Mouse (Mus musculus) T-cell, adult 2 months (primary cell): Measurements from ENCODE around the gene Phf3.

Experiments
- DNase-seq: peaks from one replicate; pipeline ENCODE4 v3.0.0; 2022; ENCODE audit warnings: low spot score

Gene Phf3

DNA sequence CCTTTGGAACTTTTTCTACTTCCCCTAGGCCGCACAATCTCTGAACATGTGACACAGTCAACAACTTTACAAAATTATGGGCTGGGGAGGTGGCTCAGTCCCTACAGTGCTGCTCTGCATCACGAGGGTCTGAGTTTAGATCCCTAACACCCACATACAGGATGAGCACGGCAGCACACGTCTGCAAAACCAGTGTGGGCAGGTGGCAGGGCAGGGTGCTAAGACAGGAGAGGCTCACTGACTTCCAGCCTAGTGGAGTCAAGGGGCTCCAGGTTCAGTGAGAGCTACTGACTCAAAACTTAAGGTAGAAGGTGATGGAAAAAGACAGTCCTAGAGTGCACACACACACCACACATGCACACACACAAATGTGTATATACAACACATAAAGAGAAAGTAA is 40.9 kb downstream of the Phf3 start:
- no peak for DNase-seq

DNA sequence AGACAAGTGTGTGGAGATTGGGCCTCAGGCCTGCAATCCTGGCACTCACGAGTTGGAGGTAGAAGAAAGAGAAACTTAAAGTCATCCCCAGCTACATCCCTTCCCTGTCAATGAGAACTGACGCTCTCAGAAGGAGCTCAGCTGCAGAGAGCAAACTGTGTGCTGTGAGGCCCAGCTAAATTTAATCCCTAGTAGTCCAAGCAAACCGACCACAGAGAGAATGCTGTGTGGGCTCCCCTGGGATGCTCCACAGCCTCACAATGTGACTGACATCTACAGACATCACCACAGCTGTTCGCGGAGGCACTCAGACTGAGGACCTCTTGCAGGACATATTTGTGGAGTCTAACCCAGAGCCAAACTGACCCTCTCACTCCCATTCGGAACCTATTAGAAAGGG is 54.3 kb downstream of the Phf3 start:
- DNase-seq, result no peak

DNA sequence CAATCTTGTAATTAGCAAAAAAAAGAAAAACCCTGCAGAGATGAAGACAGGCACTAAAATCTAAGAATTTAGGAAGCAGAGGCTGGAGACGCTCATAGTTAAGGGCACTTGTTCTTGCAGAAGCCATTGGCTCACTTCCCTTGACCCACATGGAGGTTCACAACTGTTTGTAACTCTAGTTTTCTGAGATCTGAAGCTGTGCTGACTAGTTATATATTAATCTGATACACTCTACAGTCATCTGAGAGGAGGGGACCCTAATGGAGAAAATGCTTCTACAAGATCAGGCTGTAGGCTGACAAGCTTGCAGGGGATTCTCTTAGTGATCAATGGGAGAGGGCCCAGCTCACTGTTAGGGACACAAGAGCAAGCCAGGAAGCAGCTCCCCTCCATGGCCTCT is 58.1 kb downstream of the Phf3 start:
- DNase-seq, result no peak

DNA sequence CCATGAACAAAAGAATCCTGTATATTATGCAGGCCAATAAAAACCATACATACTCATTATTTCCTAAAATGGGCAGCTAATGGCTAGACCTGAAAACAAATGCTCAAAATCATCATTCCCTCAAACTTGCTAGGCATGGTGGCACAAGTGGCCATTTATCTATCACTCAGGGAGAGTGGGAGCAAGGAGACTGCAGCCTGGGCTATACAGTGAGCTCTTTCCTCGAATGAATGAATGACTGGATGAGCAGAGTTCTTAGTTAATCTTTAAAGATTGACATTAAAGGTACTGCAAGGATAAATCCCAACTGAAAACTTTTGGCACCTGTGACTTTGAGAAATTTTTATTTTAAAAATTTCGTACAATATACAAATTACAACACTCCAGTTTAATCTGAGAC is 58.7 kb downstream of the Phf3 start:
- DNase-seq, result no peak

DNA sequence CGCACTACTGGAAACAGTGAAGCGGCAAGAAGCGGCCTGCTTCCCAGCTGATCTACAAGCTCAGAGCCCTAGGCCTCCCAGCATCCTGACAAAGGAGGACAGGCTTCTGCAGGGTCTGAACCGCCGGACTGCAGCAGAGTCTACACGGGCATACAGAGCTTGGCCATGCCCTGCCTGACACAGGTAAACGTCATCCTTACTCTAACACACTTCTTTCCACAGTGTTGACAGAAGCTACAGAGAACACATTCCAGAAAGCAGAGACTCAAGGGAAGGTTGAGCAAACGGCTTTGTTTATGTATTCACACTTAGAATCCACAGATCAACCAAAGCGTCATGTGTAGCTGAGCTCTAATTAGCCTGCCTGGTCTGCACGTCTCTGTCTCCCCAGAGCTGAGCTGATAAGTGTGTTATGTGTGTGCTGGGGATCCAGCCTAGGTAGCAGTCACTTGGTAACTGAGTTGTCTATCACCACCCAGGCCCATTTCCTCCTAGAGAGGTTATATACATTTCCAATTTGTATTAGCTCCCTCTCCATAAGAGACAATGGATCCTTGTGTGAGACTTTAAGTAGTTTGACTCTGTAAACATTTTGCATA is 65.5 kb downstream of the Phf3 start:
- DNase-seq, result no peak

DNA sequence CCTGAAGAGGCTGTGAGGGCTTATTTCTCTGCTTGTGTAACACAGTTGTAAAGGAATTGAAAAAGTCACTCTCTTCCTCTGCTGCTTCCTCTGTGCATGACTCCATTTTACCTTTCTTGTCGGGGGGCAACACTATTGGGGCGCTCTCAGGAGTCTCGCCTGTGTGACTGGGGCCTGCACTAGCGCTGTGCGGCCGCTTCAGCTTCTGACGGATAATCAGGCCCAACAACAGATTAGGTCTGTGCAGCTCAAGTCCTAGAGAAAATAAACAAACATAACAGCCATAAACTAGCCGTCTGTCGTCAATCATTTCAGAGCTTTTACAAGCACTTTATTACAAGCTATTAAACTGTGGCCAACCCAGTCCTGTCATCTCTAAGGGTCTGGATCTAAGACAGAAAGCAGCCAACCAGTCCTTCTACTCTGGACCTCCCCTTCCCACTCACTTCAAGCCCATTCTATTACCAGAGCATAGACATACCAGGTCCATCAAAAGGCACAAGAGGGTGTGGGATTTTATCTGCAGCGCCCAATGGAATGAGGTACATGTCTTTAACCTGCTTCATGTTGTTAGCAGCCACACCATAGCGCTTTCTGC is 67.9 kb downstream of the Phf3 start:
- no peak for DNase-seq

DNA sequence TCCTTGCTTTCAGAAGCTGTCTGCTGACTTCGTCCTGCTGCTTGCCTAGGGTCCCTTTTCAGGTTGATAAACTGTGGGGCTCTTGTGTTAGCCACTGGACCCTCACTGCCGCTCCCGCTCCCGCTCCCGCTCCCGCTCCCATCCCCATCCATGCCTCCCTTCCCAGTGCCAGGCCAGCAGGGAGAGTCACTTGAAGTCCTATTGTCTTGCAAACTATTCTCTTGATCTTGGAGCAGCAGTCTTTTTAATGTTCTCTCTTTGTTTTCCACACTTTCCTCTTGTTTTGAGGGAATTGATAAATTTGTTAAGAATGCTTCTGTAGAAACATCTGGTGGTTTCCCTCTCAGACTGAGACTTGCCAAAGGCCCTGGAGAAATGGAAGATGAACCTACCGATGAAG is 68.8 kb downstream of the Phf3 start:
- no peak for DNase-seq

DNA sequence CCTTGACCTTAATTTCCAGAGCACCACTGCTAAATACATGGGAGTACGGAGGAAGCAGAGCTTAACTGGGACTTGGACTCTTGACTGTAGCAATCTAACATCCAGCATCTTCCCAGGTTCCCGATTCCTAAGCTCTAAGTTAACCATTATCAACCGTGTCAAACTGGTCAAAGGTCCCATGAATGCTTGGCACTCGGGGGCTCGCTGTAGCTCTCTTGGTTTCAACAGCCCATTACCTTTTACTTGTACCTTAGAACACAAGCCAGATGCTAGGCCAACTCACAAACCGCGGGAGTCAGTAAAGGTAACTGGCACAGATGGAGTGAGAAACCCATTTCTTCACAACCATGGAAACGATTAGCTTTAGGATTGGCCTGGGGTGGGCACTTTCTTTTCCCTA is 71.8 kb downstream of the Phf3 start:
- DNase-seq, result no peak

DNA sequence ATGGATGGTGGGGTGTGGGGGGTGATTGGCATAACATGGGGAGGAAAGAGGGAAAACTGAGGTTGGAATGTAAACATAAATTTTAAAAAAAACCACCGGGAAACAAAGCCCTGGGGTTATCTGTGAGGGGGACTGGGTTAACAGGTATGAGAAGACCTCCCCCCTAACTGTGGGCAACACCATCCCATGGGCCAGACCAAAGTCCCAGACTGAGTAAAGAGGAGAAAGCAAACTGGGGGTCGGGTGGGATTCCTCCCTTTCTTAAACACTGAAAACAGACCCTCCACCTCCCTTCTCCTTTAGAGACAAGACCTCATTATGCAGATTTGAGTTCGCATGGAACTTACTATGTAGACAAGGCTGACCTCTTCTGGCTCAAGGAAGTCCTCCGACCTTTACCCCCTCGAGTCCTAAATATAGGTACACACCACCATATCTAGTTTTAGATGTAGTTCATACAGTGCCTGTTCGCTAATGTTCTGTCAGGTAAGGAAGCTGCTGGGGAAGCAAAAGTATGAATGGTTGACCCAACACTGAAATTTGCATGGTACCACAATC is 74.4 kb downstream of the Phf3 start:
- DNase-seq, result no peak

DNA sequence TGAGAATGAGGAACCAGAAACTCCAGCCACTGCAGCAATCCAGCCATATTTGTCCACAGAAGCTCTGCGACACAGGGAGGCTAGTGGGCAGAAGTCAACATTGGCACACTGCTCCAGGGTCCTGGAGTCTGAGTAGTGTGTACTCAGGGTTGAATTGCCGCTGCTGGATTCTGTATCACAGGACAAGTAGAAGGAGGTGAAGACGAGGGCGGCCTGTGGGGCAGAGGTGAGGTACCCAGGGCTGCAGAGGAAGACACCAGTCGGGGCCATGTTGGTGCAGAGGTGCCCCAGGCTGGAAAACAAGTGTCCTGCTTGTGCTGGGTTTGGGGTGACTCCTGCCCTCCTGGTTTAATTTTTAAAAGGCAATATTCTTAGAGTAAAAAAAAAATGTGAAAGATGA is 79.1 kb downstream of the Phf3 start:
- DNase-seq, result no peak

DNA sequence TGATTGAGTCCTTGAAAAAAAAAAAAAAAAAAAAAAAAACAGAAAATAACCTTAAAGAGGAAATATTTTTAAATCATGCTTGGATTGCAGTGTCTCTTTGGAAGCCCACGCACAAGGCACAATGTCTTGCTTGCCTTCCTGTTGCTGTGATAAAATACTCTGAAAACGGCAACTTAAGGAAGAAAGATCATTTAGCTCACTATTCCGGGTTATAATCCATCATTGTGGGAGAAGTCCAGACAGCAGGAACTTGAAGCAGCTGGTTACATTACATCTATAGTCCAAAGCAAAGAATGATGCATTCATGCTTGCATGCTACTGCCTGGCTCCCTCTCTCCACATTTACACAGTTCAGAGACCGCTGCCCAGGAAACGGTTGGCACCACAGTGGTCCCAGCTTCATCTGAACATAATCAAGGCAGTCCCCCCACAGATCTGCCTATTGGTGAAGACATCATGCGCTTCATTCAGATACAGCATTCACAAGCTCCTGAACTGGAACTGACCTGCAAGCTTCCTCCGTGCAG is 80.3 kb downstream of the Phf3 start:
- DNase-seq, result no peak

DNA sequence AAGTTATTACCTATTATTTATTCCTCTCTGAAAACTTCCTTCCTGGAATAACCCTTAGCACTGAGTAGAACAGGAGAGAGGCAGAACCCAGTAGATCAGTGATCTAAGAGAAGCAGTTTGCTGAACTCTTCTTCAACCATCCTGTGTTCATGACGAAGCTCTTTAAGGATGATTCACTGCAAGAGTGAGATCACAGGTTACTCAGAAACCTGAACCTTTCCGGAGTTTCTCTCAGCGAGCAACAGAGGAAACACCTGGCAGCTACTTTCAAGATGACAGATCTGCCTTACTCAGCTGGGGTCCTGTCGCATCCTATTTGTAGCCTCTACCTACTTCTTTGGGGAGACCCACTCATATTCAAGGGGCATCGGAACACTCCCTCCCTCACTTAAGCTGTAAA is 80.8 kb downstream of the Phf3 start:
- no peak for DNase-seq

DNA sequence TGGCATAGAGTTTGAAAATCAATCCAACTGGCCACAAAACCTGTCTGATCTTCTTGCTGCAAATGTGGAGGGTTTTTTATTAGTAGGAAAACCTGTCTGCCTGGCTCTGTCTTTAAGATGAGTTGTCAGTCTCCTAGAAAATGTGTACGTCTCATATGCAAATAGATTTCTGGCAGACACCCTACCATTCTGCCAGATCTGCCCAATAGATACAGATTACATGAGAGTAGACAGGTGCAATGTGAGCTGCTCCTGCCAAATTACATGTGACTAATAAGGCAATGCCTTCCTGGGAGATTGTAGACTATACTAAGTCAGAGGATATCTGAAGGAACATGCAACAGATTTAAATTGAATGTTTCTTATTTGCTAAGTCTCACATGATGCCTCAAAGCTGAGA is 83.5 kb downstream of the Phf3 start:
- DNase-seq, result no peak

DNA sequence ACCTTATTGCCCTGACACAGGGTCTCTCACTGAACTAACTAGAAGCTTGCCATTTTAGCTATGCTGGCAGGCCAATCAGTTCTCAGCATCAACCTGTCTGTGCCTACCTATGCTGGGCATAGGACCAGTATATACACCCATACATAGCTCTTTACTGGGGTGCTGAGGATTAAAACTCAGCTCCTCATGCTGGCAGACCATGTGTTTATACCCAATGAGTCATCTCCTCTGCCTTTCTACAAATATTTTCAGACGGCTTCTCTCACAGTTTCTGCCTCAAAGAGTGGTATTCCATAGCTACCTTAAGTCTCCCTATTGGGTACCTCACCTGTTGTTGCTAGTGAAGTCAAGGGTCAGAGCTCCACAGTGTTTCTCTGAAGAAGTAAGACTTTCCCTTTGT is 84.0 kb downstream of the Phf3 start:
- DNase-seq, result no peak

DNA sequence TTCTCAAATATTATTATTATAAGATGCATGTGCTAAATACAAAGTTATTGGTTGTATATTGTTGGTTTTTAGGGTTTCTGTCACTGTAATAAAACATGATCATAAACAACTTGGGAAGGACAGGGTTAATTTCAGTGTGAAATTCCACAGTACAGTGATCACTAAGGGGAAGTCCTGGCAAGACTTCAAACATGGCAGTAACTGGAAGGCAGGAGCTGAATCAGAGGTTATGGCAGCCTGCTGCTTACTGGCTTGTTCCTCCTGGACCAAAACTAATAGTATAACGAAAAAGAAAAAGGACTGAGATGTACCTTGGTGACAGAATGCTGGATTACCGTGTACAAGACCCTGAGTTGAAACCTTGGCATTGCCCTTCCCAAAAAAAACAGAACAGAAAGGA is 84.7 kb downstream of the Phf3 start:
- no peak for DNase-seq

DNA sequence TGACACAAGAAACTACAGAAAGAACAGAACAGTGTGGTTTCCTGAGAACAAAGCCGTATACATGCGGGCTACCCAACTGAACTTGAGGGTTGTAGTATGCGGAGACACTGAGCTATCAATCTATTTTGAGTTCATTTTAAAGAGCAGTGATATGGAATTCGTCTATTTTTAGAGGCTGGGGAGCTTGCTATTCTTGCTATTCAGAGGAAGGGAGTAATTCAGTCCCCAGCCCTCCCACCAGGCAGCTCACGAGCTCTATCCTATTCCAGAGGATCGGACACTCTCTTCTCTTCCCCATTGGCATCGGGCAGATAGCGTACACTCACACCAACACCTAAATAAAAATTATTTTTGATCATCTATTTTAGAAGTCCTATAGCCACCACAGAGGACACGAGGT is 87.1 kb downstream of the Phf3 start:
- DNase-seq, result no peak

DNA sequence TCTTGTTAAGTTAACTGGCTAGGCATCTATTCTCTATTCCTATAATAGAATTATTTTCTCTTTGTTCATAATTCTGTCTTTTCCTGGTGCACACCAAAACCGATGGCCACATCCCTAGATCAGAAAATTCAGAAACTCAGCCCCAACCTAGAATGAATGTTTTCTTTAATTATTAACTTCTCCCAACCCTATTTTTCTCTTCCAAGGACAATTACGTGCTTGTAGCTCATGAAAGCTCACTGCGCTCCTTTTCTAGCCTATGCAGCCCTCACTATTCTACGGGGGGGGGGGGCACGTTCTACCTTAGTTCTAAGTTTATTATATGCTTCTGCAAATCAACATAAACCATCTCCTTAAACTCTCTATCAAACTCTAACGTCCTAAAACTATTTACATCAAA is 90.0 kb downstream of the Phf3 start:
- DNase-seq, result no peak

DNA sequence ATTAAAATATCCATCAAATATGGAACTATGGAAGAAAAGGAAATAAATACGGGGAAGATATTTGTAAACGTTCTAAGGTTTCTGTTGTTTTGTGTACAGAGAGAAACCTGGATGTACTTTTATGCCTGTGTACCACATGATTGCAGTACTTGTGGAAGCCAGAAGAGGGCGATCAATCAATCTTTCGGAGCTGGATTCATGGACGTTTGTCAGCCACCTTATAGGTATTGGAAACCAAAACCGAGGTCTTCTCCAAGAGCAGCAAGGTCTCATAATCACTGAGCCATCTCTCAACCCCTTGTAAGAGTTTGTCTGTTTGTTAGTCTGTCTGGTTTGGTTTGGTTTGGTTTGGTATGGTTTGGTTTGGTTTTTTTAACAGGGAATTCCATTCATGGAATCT is 93.4 kb downstream of the Phf3 start:
- DNase-seq, result no peak

DNA sequence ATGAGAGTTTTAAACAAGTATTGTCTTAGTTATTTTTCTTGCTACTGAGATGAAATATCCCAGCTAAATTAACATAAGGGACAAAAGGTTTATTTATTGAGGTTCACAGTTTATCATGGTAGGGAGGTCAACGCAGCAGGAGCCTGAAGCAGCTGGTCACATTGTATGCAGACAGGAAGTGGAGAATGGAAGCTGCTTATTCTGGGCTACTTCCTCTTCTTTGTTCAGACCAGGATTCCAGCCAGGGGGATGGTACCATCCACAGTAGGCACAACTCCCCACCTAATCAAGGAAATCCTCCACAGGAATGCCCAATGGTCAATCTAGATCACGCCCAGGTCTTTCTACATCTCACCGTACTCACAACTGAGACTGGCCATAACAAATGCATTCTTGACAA is 94.2 kb downstream of the Phf3 start:
- DNase-seq, result no peak

DNA sequence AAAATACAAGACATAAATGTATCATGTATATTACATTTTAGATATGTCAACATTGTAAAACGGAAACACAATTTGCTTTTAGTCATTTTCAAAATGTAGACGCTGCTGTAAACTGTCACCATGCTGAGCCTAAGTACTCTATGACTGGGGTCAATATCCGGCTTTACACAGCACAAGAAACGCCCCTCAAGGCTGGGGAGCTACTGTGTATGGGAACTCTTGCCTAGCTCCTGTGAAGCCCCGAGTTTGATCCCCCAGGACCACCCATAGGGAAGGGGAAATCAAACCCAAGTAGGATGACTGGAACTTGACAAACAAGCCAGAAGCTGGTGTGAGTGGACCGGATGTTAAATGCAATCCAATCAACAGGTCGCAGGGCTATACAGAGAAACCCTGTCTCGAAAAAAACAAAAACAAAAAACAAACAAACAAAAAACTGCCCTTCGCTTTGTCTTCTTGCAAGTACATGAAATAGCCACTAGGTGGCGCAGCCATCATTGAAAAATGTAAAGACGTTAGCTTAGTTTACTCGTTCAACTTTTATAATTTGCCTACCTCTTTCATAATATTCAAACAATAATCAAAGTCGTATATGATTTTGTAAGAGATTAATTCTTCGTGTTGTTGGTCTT is 95.2 kb downstream of the Phf3 start:
- no peak for DNase-seq

DNA sequence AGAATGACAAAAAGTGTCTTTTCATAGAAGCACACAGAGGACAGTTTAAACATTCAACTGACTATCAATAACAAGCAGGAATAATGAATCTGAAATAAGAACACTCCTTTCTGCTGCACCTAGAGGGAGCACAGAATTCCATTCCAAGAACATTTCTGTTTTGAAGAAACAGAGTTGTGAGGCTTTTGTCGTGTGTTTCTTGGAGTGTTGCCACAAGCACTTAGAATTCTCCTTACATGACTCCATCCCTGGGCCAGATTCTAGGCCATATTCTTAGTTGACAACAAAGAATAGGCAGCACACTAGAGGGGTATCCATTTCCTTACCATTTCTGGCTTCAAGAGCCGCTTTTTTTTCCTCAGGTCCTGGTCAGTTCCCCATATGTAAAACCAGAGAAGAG is 97.5 kb downstream of the Phf3 start:
- no peak for DNase-seq

DNA sequence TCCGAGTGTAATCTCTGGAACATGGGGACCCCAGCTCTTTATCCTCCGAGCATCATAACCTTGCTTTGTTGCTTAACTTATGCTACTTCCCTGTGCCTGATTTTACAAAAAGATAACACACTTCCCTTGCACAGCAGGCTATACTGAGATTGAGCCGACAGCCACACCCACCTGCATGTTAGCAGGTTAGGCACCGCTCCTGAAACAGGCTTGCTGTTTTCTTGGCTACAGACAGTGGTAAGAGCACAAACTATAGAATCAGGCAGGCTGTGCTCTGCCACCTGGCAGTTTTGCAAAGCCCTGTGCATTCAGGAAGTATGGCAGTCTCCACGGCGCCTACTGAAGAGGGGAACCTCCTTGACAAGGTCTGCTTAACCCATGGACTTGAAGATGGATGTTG is 100.1 kb downstream of the Phf3 start:
- no peak for DNase-seq

DNA sequence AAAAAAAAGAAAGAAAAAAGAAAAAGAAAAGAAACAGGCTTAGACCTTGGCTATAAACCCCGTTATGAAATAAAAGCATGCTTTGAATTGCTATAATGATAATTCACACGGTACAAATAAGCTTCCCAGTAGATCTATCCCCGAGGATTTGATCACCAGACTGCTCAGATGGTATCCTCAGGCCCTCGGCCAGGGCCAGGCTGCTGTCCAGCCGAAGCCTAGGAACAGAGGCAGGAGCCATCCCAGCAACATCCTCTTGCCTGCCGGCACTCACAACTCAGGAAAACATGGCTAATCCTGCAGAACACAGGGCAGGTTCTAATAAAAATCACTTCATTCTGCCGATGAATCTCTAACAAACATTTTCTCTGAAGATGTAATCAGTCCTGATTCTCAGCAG is 100.9 kb downstream of the Phf3 start:
- no peak for DNase-seq

DNA sequence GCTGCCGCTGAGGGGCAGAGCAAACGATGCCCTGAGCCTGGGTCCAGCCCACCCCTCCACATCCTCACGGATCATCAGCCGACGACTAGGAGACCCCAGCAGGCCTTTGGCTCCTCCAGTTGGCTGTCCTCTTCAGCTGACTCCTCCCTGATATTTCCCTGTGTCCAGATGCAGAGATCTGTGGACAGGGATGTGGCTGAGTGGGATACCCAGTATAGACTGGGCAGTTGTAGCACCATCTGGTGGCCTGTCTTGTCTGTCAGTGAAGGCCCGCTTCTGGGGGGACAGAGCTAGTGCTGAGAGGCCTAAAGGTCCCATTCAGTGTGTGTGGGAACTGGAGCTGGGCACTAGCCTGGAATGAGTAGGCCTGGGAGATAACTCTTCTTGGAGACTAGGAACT is 101.9 kb downstream of the Phf3 start:
- DNase-seq, result no peak
